Mouse (Mus musculus): ENCODE results near the gene Nek4.

The Nek4 gene

GRCm38 (mm10) chr14:30951154-30951825, at the start of gene Nek4:
Nek4 (plus strand) TSS chr14:30951377.
- ChIA-PET CTCF (interaction anchor here in 2 of 4 experiments (0.6 to 2.1 kb wide), 6 partner anchors 9 to 84 kb away, joined by 3 to 8 read pairs (median 4); no protein-coding TSS in a partner anchor), POLR2A (interaction anchor here in 3 of 4 experiments (0.6 to 2.3 kb wide), 50 partner anchors 9 to 1367 kb away, joined by 3 to 13 read pairs (median 4); partner anchors contain the start of genes Mustn1 (in 2 of the 3), Prkcd (in 2 of the 3), Rft1 (in 2 of the 3) and Dcp1a (in 1 of the 3))

GRCm38 (mm10) chr14:30902628-30903027, 48.5 kb upstream of the Nek4 start:
- ChIA-PET CTCF (interaction anchor here in 1 of 4 experiments (0.7 kb wide), 1 partner anchor 37 kb away, joined by 3 read pairs; no protein-coding TSS in a partner anchor), POLR2A (no interaction called here)

DNA sequence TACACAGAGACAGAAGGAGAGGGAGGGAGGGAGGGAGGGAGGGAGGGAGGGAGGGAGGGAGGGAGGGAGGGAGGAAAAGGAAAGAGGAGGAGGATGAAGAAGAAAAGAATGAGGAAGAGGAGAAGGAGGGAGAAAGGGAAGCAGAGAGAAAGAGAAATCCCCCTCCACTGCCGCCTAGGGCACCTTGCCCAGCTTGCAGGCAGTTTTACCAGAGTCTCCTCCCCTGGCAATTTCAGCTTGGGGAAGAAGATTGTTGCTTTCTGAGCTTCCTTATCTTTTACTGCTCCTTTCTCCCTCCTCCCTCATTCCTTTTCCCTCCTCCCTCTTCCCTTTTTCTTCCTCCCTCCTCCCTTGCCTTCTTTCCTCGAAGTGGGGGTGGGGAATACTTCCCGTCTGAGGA, 48.1 kb upstream of the Nek4 start:
- ChIA-PET POLR2A (no interaction called here), CTCF (interaction anchor here in 1 of 4 experiments (0.7 kb wide), 1 partner anchor 37 kb away, joined by 3 read pairs; no protein-coding TSS in a partner anchor)

DNA sequence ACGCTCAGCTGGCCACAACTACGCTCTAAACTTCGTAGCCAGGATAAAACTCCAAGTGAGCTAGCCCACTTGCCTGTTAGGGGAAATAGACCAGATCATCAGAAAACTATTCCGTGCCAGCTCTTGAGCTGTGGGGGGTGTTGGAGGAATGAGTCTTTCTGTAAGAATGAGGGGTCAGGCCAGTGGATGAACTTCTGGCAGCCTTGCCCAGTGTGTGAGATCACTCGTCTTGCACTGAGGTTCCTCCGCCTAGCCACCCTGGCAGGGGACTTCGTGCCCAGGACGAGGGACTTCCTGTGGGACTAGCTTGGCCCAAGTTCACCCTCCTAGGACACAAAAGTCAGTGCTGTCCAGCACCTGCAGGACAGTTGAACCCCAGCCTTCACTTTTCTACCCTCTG, 46.9 kb upstream of the Nek4 start:
- ChIA-PET POLR2A (interaction anchor here in 1 of 4 experiments (0.7 kb wide), 1 partner anchor 21 kb away, joined by 4 read pairs; no protein-coding TSS in a partner anchor), CTCF (interaction anchor here in 1 of 4 experiments (1.0 kb wide), 1 partner anchor 23 kb away, joined by 4 read pairs; no protein-coding TSS in a partner anchor)

DNA sequence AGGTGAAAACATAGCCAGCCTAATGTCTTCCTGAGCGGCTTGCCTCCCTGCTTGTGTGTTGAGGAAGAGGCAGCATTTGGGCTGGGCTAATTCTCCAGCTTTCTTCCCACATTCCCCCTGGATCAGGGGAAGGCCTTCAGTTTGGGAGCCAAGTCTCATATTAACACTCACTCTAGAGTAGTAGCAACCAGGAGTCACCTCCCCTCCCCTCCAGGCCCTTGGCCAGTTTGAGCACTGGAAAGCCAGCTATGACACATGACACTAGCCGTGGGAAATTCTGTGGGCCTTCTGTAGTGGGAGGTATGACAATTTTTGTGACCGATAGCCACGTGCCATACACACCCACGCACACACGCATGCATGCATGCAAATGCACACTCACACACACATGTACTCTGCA, 45.2 kb upstream of the Nek4 start:
- CTCF ChIA-PET, result no interaction called here

GRCm38 (mm10) chr14:30907814-30908265, 43.3 kb upstream of the Nek4 start:
- ChIA-PET CTCF (interaction anchor here in 1 of 4 experiments (1.1 kb wide), 1 partner anchor 41 kb away, joined by 4 read pairs; no protein-coding TSS in a partner anchor), POLR2A (no interaction called here)

More for the DNA sequence above, 45.2 kb upstream of the Nek4 start:
- POLR2A ChIA-PET, result interaction anchor here in 1 of 4 experiments (0.6 kb wide), 1 partner anchor 28 kb away, joined by 3 read pairs; no protein-coding TSS in a partner anchor

DNA sequence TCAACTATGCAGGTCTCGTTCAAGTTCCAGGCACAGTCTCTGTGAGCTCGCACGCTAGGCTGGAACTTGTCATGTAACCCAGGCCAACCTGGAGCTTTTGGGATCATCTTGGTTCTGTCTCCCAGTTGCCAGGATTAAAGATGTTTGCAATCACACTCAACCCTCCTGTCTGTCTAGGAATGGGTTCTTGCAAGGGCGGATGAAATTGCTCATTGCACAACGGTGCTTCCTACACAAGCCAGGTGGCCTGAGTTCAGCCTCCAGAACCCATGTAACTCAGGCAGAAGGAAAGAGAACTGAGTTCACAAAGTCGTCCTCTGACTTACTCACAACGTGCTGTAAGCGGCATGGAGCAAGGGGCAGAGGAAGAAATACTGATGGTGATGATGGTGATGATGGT, 40.0 kb upstream of the Nek4 start:
- POLR2A ChIA-PET, result interaction anchor here in 1 of 4 experiments (0.6 kb wide), 1 partner anchor 690 kb away, joined by 4 read pairs; no protein-coding TSS in a partner anchor
- CTCF ChIA-PET, result interaction anchor here in 1 of 4 experiments (0.6 kb wide), 1 partner anchor 196 kb away, joined by 5 read pairs; no protein-coding TSS in a partner anchor

GRCm38 (mm10) chr14:30912641-30913040, 38.5 kb upstream of the Nek4 start:
- CTCF ChIA-PET, result interaction anchor here in 1 of 4 experiments (0.5 kb wide), 1 partner anchor 560 kb away, joined by 5 read pairs; no protein-coding TSS in a partner anchor
- POLR2A ChIA-PET, result interaction anchor here in 1 of 4 experiments (0.8 kb wide), 1 partner anchor 11 kb away, joined by 3 read pairs; the partner anchor contains the start of gene Itih3

DNA sequence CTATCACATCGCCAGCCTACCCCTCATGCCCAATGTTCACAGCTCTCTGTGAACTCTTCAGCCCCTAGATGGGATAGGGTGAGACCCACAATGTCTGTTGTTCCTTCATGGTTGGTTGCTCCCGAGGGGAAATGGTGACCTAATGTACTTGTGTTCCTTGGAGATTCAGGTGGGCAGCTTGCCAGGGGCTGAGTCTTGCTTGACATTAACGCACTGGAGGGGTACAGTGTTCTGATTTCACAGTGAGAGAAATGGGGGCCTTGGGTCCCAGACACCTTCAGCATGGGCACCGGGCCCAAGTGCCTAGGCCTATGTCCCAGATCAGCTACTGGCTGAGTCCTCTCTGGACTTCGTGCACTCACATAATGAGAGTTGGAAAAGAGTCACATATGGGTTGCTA, 37.8 kb upstream of the Nek4 start:
- POLR2A ChIA-PET, result interaction anchor here in 1 of 4 experiments (0.8 kb wide), 2 partner anchors 10 to 202 kb away, joined by 3 read pairs; partner anchors contain the start of gene Itih3
- CTCF ChIA-PET, result no interaction called here

DNA sequence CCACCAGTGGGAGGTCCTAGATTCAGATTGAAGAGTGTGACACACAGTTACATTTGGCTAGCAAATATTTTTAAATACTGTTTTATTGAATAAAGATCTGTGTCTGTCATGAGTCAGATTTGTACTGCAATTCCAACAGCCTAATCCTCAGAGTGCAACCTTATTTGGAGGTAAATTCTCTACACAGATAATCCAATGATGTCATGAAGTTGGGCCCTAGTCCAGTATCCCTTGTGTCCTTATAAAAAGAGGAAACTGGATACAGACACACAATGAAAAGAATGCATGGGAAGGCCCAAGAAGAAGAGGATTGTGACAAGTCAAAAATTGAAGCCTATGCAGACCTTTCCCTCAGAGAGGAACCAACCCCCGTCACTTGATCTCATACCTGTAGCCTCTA, 34.7 kb upstream of the Nek4 start:
- CTCF ChIA-PET, result no interaction called here
- POLR2A ChIA-PET, result interaction anchor here in 1 of 4 experiments (1.0 kb wide), 1 partner anchor 8 kb away, joined by 4 read pairs; no protein-coding TSS in a partner anchor

DNA sequence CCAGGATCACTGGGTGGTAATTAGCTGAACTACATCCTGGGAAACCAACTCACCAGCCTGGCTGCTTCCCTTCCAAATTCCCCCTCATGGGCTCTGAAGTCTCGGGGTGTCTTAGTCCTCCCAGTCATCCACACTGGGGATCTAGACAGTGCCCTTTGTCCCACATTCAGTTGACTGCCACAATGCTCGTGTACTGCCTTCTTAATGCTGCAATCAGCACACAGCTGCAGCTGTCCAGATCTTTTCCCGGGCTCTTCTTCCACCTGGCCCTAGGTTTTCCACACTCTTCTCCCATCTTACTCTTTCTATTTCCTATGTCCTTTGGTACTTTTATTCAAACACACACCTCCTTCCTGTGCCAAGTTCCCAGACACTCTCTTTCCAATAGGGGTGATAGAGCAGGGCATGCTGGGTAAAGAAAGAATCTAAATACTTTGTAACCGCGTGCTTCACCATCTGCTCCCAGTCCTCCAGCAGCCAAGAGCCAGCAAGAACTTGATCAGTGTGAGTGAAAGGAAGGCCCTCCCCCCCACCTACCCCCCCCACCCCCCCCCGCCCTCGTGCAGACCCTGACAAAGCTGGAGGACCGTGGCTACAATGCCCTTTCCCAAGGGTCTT, 29.0 kb upstream of the Nek4 start:
- POLR2A ChIA-PET, result interaction anchor here in 2 of 4 experiments (0.7 to 1.3 kb wide), 6 partner anchors 19 to 303 kb away, joined by 3 to 11 read pairs (median 5); partner anchors contain the start of genes Mustn1 (in 1 of the 2) and Nek4 (in 1 of the 2)
- CTCF ChIA-PET, result no interaction called here

DNA sequence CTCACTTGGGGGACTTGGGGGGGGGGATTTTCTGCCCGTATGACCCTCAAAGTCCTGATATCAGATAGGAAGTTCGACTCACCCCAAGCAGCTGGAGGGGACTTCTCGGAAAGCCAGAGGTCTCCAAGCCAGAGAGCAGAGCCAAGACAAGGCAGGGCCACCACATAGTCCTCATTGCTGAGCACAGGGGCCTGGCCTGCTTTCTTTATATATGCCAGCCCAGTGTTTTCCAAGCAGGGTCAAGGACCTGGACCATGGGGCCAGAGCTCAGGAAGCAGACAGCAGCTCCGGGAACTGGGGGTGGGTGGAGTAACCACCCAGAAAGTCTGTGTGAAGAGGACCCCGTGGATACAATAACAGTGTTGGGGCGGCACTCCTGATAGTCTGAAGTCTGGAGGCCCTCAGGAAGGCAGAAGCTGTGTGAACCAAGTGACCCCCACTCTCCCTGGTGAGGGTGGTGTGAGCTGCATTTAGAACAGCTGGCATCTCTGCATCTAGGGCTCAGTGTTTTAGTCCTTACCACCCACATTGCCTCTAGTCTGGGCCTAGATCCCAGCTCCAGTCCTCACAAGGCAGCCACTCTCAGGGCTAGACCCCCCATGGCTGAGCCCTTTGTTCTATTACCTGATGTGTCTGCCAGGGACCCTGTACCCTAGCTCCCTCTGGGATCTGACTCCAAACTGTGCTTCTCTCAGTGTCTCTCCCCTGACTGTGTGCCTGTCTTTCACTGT, 27.6 kb upstream of the Nek4 start, which contains the start of gene Itih3:
Gene Itih3 (minus strand): TSS at position 386 of the 731 bp plus-strand sequence.
- CTCF ChIA-PET, result interaction anchor here in 1 of 4 experiments (0.6 kb wide), 1 partner anchor 9 kb away, joined by 3 read pairs; no protein-coding TSS in a partner anchor
- POLR2A ChIA-PET, result interaction anchor here in 2 of 4 experiments (0.5 to 1.3 kb wide), 9 partner anchors 10 to 754 kb away, joined by 3 to 11 read pairs (median 3); partner anchors contain the start of genes Mustn1 (in 1 of the 2) and Nek4 (in 1 of the 2)

DNA sequence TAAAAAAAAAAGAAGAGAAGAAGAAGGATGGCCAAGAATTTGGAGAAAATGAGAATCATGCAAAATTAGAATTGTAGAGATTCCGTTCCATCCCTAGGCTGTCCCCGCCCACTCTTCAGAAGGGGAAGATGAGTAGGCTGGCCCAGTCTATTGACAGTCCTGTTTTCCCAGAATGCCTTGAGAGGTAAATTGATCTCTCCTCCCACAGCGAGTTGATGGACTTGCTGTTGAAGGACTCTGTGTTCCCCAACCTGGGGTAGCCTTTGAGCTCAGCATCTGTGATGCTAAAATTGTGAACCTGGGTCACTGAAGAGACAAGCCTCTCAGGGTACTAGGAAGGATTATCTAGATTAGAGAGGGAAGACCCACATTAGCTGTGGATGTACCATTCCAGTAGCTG, 25.7 kb upstream of the Nek4 start:
- ChIA-PET POLR2A (interaction anchor here in 2 of 4 experiments (0.6 to 1.3 kb wide), 4 partner anchors 10 to 25 kb away, joined by 3 to 4 read pairs (median 4); partner anchors contain the start of gene Nek4 (in 1 of the 2)), CTCF (interaction anchor here in 1 of 4 experiments (1.2 kb wide), 1 partner anchor 18 kb away, joined by 3 read pairs; no protein-coding TSS in a partner anchor)

- ChIA-PET POLR2A (interaction anchor here in 2 of 4 experiments (1.0 to 2.5 kb wide), 2 partner anchors 13 to 14 kb away, joined by 5 to 9 read pairs; partner anchors contain the start of gene Itih1 (in 1 of the 2)), CTCF (no interaction called here)
These were observed 20.8 kb upstream of the Nek4 start for GRCm38 (mm10) chr14:30930386-30930785.

- POLR2A ChIA-PET, result interaction anchor here (0.6 to 1.7 kb wide), 6 partner anchors 10 to 54 kb away, joined by 3 to 6 read pairs (median 4); partner anchors contain the start of gene Nek4 (in 1 of the 4)
- CTCF ChIA-PET, result interaction anchor here in 3 of 4 experiments (0.6 to 1.8 kb wide), 4 partner anchors 10 to 339 kb away, joined by 3 to 7 read pairs (median 5); partner anchors contain the start of gene Itih1 (in 2 of the 3)
These were observed 17.8 kb upstream of the Nek4 start for GRCm38 (mm10) chr14:30933351-30933750.

GRCm38 (mm10) chr14:30942254-30942653, 8.9 kb upstream of the Nek4 start:
- ChIA-PET CTCF (interaction anchor here in 1 of 4 experiments (0.8 kb wide), 1 partner anchor 9 kb away, joined by 3 read pairs; the partner anchor contains the start of gene Nek4), POLR2A (interaction anchor here in 1 of 4 experiments (3.7 kb wide), 1 partner anchor 9 kb away, joined by 9 read pairs; the partner anchor contains the start of gene Nek4)

DNA sequence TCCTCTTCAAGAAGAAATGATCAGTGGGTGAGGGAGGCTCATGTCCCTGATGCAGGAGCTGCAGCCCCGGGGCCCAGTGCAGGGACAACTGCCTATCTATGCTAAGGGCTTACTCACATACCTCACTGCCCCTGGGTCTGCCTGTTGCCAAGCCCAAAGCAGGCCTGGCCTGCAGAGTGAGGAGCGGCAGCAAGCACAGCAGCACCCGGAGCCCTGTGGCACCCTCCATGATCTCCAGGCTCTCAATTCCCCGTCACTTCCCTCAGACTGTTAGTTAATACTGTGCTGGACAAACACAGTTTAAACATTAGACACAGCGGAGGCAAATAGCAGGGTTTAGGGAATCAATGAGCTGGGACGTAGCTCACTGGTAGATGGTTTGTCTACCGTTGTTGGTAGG, 8.1 kb upstream of the Nek4 start, which contains the start of gene Itih1:
Gene Itih1 (minus strand): TSS at position 252 of the 400 bp plus-strand sequence.
- POLR2A ChIA-PET, result interaction anchor here in 1 of 4 experiments (0.8 to 3.4 kb wide), 5 partner anchors 11 to 54 kb away, joined by 3 to 12 read pairs (median 4); no protein-coding TSS in a partner anchor

More for the DNA sequence above, 8.1 kb upstream of the Nek4 start, which contains the start of gene Itih1:
- CTCF ChIA-PET, result interaction anchor here (0.8 to 3.1 kb wide), 13 partner anchors 9 to 840 kb away, joined by 3 to 10 read pairs (median 4); no protein-coding TSS in a partner anchor
